Mouse (Mus musculus) MEL (cell line): ENCODE results near the gene Ccdc171. TPM values are rescaled to one million over a fixed set of nuclear protein-coding genes. Genes with fewer than 3 reads are reported as not detected.
A peak's percentile ranks its signal among the peaks of the same experiment; 100 is the strongest.

ENCODE experiments used
- DNase-seq: peaks from one replicate; pipeline ENCODE4 v3.0.0; 2011; ENCODE audit warnings: low read depth, low spot score
- H3K27ac ChIP-seq: 2 replicates; pipeline ENCODE4 v1.5.1; 2012; ENCODE audit warnings: low read depth, mild to moderate bottlenecking, control low read depth, low read length, moderate library complexity; ENCODE audit not compliant: control insufficient read depth
- H3K27me3 ChIP-seq, 2 experiments: fragments of 150-350 bp in 1 of 2; sonication (generic) in 1 of 2; 2 replicates each; pipeline ENCODE4 v1.6.1; 2012; ENCODE audit warnings: low read length in 2 of 2, mild to moderate bottlenecking in 2 of 2, improper control_type of control experiment in 1 of 2, moderate library complexity in 1 of 2; ENCODE audit not compliant: insufficient read depth in 2 of 2, control insufficient read depth in 1 of 2
- H3K36me3 ChIP-seq, 2 experiments: 2 replicates each; pipeline ENCODE4 v1.6.1; 2012 to 2014; ENCODE audit warnings: low read length in 2 of 2, improper control_type of control experiment in 1 of 2, inconsistent platforms in 1 of 2, mild to moderate bottlenecking in 1 of 2; ENCODE audit not compliant: insufficient read depth in 2 of 2, control insufficient read depth in 1 of 2
- H3K4me1 ChIP-seq, 2 experiments: fragments of 150-350 bp in 1 of 2; sonication (generic) in 1 of 2; 2 replicates each; pipeline ENCODE4 v1.6.1; 2012; ENCODE audit warnings: low read length in 2 of 2, improper control_type of control experiment in 1 of 2, mild to moderate bottlenecking in 1 of 2; ENCODE audit not compliant: insufficient read depth in 2 of 2, control insufficient read depth in 1 of 2
- H3K4me3 ChIP-seq, 2 experiments: fragments of 150-350 bp in 1 of 2; sonication (generic) in 1 of 2; 2 replicates each; pipeline ENCODE4 v1.5.1; 2012; ENCODE audit warnings: low read depth in 2 of 2, low read length in 2 of 2, mild to moderate bottlenecking in 2 of 2, moderate library complexity in 2 of 2, control low read depth in 1 of 2, improper control_type of control experiment in 1 of 2; ENCODE audit not compliant: control insufficient read depth in 1 of 2, insufficient read depth in 1 of 2
- H3K79me2 ChIP-seq: 2 replicates; pipeline ENCODE4 v1.6.1; 2012; ENCODE audit warnings: mild to moderate bottlenecking, low read length, moderate library complexity; ENCODE audit not compliant: control insufficient read depth, poor library complexity, insufficient read depth
- H3K9ac ChIP-seq: 2 replicates; pipeline ENCODE4 v1.6.1; 2012; ENCODE audit warnings: low read depth, mild to moderate bottlenecking, control low read depth, low read length, moderate library complexity; ENCODE audit not compliant: control insufficient read depth, poor library complexity, severe bottlenecking
- H3K9me3 ChIP-seq: fragments of 150-350 bp; sonication (generic); replicated peaks from 2 replicates; pipeline ENCODE4 v1.6.1; 2012; ENCODE audit warnings: mild to moderate bottlenecking, low read length, improper control_type of control experiment, moderate library complexity; ENCODE audit not compliant: insufficient read depth
- CHD1 ChIP-seq: IDR thresholded peaks from 2 replicates; pipeline ENCODE4 v1.6.1; 2012; ENCODE audit warnings: low read depth, mild to moderate bottlenecking, inconsistent platforms, low read length, improper control_type of control experiment
- CTCF ChIP-seq, 3 experiments: IDR thresholded peaks in 2 of 3; conservative IDR thresholded peaks in 1 of 3; 2 replicates each; pipeline ENCODE4 v1.5.1; 2011 to 2012; ENCODE audit warnings: low read length in 3 of 3, low read depth in 2 of 3, mild to moderate bottlenecking in 2 of 3, improper control_type of control experiment in 1 of 3, inconsistent platforms in 1 of 3, mixed read lengths in 1 of 3, moderate library complexity in 1 of 3; ENCODE audit not compliant: control insufficient read depth in 1 of 3, insufficient read depth in 1 of 3, poor library complexity in 1 of 3, severe bottlenecking in 1 of 3
- ELF1 ChIP-seq: IDR thresholded peaks from 2 replicates; pipeline ENCODE4 v1.6.1; 2014; ENCODE audit warnings: low read depth, mild to moderate bottlenecking, inconsistent platforms, low read length, improper control_type of control experiment, moderate library complexity
- EP300 ChIP-seq, 2 experiments: IDR thresholded peaks; 2 replicates each; pipeline ENCODE4 v1.6.1; 2011; ENCODE audit warnings: improper control_type of control experiment in 2 of 2, low read length in 2 of 2, low read depth in 1 of 2, mild to moderate bottlenecking in 1 of 2
- ETS1 ChIP-seq: IDR thresholded peaks from 2 replicates; pipeline ENCODE4 v1.6.1; 2012; ENCODE audit warnings: low read depth, mild to moderate bottlenecking, inconsistent platforms, low read length, improper control_type of control experiment, moderate library complexity
- GATA1 ChIP-seq: IDR thresholded peaks from 2 replicates; pipeline ENCODE4 v1.6.1; 2011; ENCODE audit warnings: low read depth, low read length, improper control_type of control experiment
- HCFC1 ChIP-seq: IDR thresholded peaks from 2 replicates; pipeline ENCODE4 v1.6.1; 2012; ENCODE audit warnings: low read depth, mild to moderate bottlenecking, inconsistent platforms, low read length, improper control_type of control experiment, moderate library complexity
- JUND ChIP-seq: IDR thresholded peaks from 2 replicates; pipeline ENCODE4 v1.6.1; 2011; ENCODE audit warnings: low read depth, mild to moderate bottlenecking, improper control_type of control experiment, low read length
- KAT2A ChIP-seq: conservative IDR thresholded peaks from 2 replicates; pipeline ENCODE4 v1.6.1; 2012; ENCODE audit warnings: low read depth, low read length, improper control_type of control experiment, inconsistent platforms
- MAX ChIP-seq: IDR thresholded peaks from 2 replicates; pipeline ENCODE4 v1.6.1; 2011; ENCODE audit warnings: low read length, improper control_type of control experiment
- MEF2A ChIP-seq: IDR thresholded peaks from 2 replicates; pipeline ENCODE4 v1.6.1; 2014; ENCODE audit warnings: low read depth, mild to moderate bottlenecking, inconsistent platforms, low read length, improper control_type of control experiment; ENCODE audit not compliant: poor library complexity, insufficient replicate concordance, severe bottlenecking; ENCODE audit errors: extremely low read depth
- POLR2AphosphoS2 ChIP-seq: IDR thresholded peaks from 2 replicates; pipeline ENCODE4 v1.6.1; 2011; ENCODE audit warnings: low read length, improper control_type of control experiment
- RAD21 ChIP-seq: IDR thresholded peaks from 2 replicates; pipeline ENCODE4 v1.6.1; 2011; ENCODE audit warnings: mild to moderate bottlenecking, low read depth, low read length, improper control_type of control experiment
- RCOR1 ChIP-seq: IDR thresholded peaks from 2 replicates; pipeline ENCODE4 v1.6.1; 2012; ENCODE audit warnings: low read depth, mild to moderate bottlenecking, inconsistent platforms, low read length, improper control_type of control experiment
- SIN3A ChIP-seq: IDR thresholded peaks from 2 replicates; pipeline ENCODE4 v1.6.1; 2012; ENCODE audit warnings: low read length, improper control_type of control experiment, inconsistent platforms
- SMC3 ChIP-seq: IDR thresholded peaks from 2 replicates; pipeline ENCODE4 v1.6.1; 2011; ENCODE audit warnings: low read depth, low read length, improper control_type of control experiment
- TBP ChIP-seq: IDR thresholded peaks from 2 replicates; pipeline ENCODE4 v1.8.0; 2011; ENCODE audit warnings: low read depth, low read length, improper control_type of control experiment
- TCF12 ChIP-seq: IDR thresholded peaks from 2 replicates; pipeline ENCODE4 v1.6.1; 2014; ENCODE audit warnings: low read depth, mild to moderate bottlenecking, inconsistent platforms, low read length, improper control_type of control experiment, moderate library complexity
- UBTF ChIP-seq: IDR thresholded peaks from 2 replicates; pipeline ENCODE4 v1.6.1; 2012; ENCODE audit warnings: low read depth, mild to moderate bottlenecking, inconsistent platforms, low read length, improper control_type of control experiment, moderate library complexity, borderline replicate concordance; ENCODE audit not compliant: insufficient read depth
- USF2 ChIP-seq, 2 experiments: IDR thresholded peaks; 2 replicates each; pipeline ENCODE4 v1.6.1; 2011 to 2012; ENCODE audit warnings: improper control_type of control experiment in 2 of 2, low read length in 2 of 2, borderline replicate concordance in 1 of 2, inconsistent platforms in 1 of 2, low read depth in 1 of 2, mild to moderate bottlenecking in 1 of 2; ENCODE audit not compliant: insufficient read depth in 1 of 2
- ZKSCAN1 ChIP-seq: IDR thresholded peaks from 2 replicates; pipeline ENCODE4 v1.6.1; 2012; ENCODE audit warnings: low read depth, mild to moderate bottlenecking, inconsistent platforms, low read length, improper control_type of control experiment, moderate library complexity
- ZNF384 ChIP-seq: IDR thresholded peaks from 2 replicates; pipeline ENCODE4 v1.6.1; 2012; ENCODE audit warnings: low read depth, mild to moderate bottlenecking, inconsistent platforms, low read length, improper control_type of control experiment
- polyA plus RNA-seq, 2 experiments: library from polyadenylated mRNA; stranded (reverse) in 1 of 2; unstranded in 1 of 2; fragments of >175 nt in 1 of 2; fragments of >200 nt in 1 of 2; gene quantifications; 2 replicates each; pipeline versions ENCODE4 v1.2.1 to v1.2.4; 2012; ENCODE audit warnings: low replicate concordance in 2 of 2, low read depth in 1 of 2; ENCODE audit not compliant: insufficient read length in 2 of 2, insufficient read depth in 1 of 2, missing spikeins in 1 of 2
- total RNA-seq: library from RNA; depleted of rRNA; stranded (reverse); fragments of 300-350 nt; gene quantifications from 2 replicates; pipeline ENCODE4 v1.2.3, GENCODE M21; 2012

The Ccdc171 gene
- total and polyA plus RNA-seq, 3 experiments: 1.6 to 1.8 TPM; not detected in 1

DNA sequence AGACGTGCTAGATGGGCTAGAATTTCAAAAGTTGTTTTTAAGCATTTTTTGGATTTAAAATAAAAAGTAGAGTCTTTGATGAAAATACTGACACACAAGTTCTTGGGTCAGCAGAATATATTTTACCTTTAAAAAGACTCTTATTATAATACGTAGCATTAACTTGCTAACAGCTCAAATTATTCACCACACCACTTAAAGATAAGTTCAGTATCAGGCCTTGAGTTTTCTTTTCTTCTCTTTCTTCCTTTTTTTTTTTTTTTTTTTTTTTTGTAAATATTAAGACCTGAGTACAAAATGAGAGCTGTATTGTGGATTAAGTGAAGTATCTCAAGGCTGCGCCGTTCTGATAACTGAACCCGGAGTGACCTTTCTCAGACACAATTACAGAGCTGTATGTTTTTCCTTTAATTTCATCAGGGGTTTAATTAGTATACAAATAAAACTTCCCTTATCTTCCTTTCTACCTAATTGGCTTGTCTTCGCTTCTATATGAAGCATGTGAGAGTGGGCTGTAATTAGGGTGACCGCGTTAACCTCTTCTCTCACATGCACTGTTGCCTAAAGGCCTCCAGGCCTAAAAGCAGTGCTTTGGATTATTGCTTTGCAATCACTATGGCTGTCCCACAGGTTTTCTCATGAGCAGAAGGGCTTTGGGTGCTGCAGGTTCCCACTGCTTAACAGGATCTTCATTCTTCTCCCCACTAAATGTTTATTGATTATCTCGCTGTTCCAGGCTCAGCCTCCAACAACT lies 214.0 kb downstream of the Ccdc171 start (continued):
- no peak for TF ChIP-seq MEF2A
- no peak for TF ChIP-seq MAX
- no peak for TF ChIP-seq SMC3
- no peak for TF ChIP-seq RAD21
- TF ChIP-seq UBTF: no peak
- no peak for TF ChIP-seq POLR2AphosphoS2
- no peak for TF ChIP-seq ZKSCAN1
- TF ChIP-seq USF2 (IDR thresholded peaks at IDR 0.05; ENCODE audit: borderline replicate concordance in 1 of 2, insufficient read depth in 1 of 2, low read depth in 1 of 2, low read length in 2 of 2): no peak
- no peak for TF ChIP-seq CHD1
- TF ChIP-seq CTCF (IDR thresholded peaks at IDR 0.05 in 2 of 3, conservative IDR thresholded peaks at IDR 0.05 in 1 of 3; ENCODE audit: control insufficient read depth in 1 of 3, insufficient read depth in 1 of 3, low read depth in 2 of 3, low read length in 3 of 3, poor library complexity in 1 of 3, severe bottlenecking in 1 of 3): no peak
- TF ChIP-seq KAT2A: no peak
- no peak for TF ChIP-seq JUND
- peak; percentile 69 for TF ChIP-seq GATA1
- 0 out of 2 replicates have a peak, but pooled peaks have one; percentile 50 for TF ChIP-seq ETS1
- TF ChIP-seq ZNF384: peak; percentile 97
- TF ChIP-seq TCF12: peak; percentile 75
- TF ChIP-seq HCFC1: no peak
- TF ChIP-seq SIN3A: 0 out of 2 replicates have a peak, but pooled peaks have one; percentile 5
- TF ChIP-seq RCOR1: no peak
- no peak for TF ChIP-seq TBP

GRCm38 (mm10) chr4:83739891-83740277 lies 214.5 kb downstream of the Ccdc171 start:
- peaks cover 0 to 15% of the 10 kb centered on the region in 2 experiments; a peak in 2 of 4 replicates for H3K36me3 ChIP-seq
- H3K9ac ChIP-seq: no peak overlapping the region
- H3K4me1 ChIP-seq: peaks cover 8 to 10% of the 10 kb centered on the region in 2 experiments
- H3K27me3 ChIP-seq: no peaks in the 10 kb centered on the region
- peak overlapping the region; percentile 48 for H3K27ac ChIP-seq
- H3K79me2 ChIP-seq: no peaks in the 10 kb centered on the region
- peak; percentile 49 for DNase-seq
- peak overlapping the region; percentile 23 to 24; a peak in 3 of 4 replicates for H3K4me3 ChIP-seq
- peak; percentile 64; the same call in 1 of the 2 replicates for TF ChIP-seq TCF12
- peak; percentile 55 to 73; a peak in 3 of 4 replicates for TF ChIP-seq EP300 (IDR thresholded peaks at IDR 0.05; ENCODE audit: low read depth in 1 of 2, low read length in 2 of 2)
- TF ChIP-seq ELF1: no peak
- no peak for TF ChIP-seq HCFC1
- peak; percentile 66 for TF ChIP-seq GATA1
- TF ChIP-seq ZNF384: peak; percentile 49; the same call in 1 of the 2 replicates
- TF ChIP-seq SIN3A: no peak
- peak; percentile 76; the same call in 1 of the 2 replicates for TF ChIP-seq RCOR1
- no peaks in the 10 kb centered on the region for H3K9me3 ChIP-seq
